Mouse (Mus musculus): ENCODE results near the gene Sec61b. TPM values are rescaled to one million over a fixed set of nuclear protein-coding genes. Genes with fewer than 3 reads are reported as not detected.

Gene Sec61b
- total RNA-seq, 2 experiments from 2014 or later: 361 to 823 TPM

Other genes with a start within 250 kb of the Sec61b start
- 14.0 and 18.4 TPM in 2 replicates for gene Tgfbr1, start 121.4 kb upstream of the Sec61b start, total RNA-seq (2014; fragmentation: Nextera tagmentation)
- 19.1 and 21.8 TPM in 2 replicates for gene Tgfbr1, start 121.4 kb upstream of the Sec61b start, total RNA-seq (2017)
- gene Alg2, start 325 bp upstream of the Sec61b start, total RNA-seq (2014; fragmentation: Nextera tagmentation): 37.3 and 49.6 TPM in 2 replicates
- gene Alg2, start 325 bp upstream of the Sec61b start, total RNA-seq (2017): 18.8 and 21.5 TPM in 2 replicates

Data from granulocyte monocyte progenitor cell, adult 5-6 weeks (primary cell).